Mouse (Mus musculus) c-Kit-positive CD71-positive TER-119-negative erythroid progenitor cells, embryonic 14.5 days (primary cell): Measurements from ENCODE around the gene Samd4b.
A peak's percentile ranks its signal among the peaks of the same experiment; 100 is the strongest.

Experiments
- DNase-seq: peaks from one replicate; pipeline ENCODE4 v3.0.0-alpha.2; 2013; ENCODE audit warnings: low read depth

The Samd4b gene

GRCm38 (mm10) chr7:28587644-28588043 is 10.3 kb downstream of the Samd4b start:
- no peak for DNase-seq

- no peak for DNase-seq
Measured at GRCm38 (mm10) chr7:28586663-28587411, 11.1 kb downstream of the Samd4b start.

GRCm38 (mm10) chr7:28585001-28585400 is 12.9 kb downstream of the Samd4b start:
- DNase-seq, result no peak

DNA sequence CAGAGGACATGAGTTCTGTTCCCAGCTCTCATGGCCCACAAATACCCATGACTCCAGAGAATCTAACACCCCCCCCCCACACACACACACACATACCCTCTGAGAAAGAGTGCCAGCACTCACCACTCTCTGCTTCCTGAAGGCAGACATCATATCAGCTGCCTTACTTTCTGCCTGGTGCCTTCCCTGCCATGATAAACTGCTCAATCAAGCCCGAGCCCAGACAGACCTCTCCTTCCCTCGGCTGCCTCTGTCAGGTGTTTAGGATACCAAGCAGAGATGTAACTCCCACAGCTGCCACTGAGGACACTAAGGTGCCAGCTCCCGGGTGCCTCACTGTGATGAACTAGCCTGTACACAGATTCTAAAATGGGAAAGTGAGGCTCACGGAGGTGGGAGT is 13.5 kb downstream of the Samd4b start:
- no peak for DNase-seq

- no peak for DNase-seq
Measured at GRCm38 (mm10) chr7:28583570-28584344, 14.2 kb downstream of the Samd4b start.

DNA sequence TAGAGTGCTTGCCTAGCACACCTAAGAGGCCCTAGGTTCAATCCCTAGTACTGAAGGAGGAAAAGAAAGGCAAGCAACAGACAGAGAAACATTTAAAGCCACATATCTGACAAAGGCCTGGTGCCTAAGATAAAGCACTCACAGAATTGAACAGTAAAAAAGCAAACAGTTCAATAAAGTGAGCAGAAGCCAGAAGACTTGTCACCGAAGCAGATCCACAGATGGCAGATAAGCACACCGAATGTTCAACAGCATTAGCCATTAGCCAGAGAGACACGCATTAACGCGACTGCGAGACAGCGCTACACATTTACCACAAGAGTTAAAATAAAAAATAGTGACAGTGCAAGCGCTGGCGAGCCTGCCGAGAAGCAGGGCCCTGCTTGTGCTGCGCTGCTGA is 15.1 kb downstream of the Samd4b start:
- DNase-seq, result no peak

DNA sequence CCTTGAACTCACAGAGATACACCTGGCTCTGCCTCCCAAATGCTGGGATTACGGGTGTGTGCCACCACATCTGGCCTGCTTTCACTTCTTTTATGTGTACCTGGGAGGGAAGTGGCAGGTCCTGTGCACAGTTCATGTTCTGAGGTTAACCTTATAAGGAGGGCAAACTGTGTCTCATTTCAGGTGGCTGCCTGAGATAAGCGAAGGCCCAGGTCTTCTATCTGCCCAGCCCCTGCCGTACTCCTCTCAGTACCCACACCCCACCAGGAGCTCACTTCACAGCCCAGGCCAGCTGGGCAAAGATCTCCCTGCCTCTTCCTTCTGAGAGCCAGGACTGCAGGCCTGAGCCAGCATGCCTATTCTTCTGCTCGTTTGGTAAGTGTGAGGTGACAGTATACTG is 16.2 kb downstream of the Samd4b start:
- DNase-seq, result peak; percentile 72

DNA sequence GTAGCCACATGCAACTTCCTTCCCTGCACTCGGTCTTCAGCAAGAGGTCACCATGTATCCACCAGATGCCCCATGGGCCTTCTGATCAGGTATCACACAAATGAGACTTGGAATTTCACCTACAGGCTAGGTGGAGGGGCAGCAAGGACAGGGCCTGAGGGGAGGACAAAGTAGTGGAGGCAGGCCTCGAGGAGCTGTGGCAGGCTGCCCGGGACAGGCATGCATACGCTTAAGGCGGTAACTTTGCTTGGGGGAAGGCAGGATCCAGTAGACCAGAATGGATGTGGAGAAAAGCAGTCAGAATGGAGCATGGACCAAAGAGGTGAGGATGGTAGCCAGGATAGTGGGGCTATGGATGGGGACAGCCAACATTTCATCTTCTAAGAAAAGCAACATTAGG is 18.1 kb downstream of the Samd4b start:
- DNase-seq, result no peak

DNA sequence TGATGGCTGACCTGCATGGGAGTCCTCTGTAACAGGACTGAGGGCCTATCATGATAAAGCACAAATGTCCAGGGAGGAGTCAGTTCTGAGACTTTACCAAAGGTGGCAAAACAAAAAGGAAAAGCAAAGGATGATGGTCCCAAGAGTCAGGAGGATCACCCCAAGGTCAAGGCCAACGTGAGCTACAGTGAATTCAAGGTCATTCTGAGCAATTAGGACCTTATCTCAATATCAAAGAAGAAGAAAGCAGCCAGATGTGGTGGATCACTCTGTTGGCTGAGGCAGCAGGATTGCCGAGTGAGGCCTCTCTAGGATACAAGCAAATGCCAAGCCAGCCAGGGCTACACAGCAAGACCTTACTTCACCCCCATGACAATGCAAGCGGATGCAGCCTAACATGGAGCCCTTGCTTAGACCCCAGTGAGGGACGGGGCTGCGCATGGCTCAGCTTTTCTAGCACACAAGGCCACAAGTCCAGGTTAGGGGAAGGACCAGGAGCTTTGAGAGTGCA is 19.3 kb downstream of the Samd4b start:
- no peak for DNase-seq

DNA sequence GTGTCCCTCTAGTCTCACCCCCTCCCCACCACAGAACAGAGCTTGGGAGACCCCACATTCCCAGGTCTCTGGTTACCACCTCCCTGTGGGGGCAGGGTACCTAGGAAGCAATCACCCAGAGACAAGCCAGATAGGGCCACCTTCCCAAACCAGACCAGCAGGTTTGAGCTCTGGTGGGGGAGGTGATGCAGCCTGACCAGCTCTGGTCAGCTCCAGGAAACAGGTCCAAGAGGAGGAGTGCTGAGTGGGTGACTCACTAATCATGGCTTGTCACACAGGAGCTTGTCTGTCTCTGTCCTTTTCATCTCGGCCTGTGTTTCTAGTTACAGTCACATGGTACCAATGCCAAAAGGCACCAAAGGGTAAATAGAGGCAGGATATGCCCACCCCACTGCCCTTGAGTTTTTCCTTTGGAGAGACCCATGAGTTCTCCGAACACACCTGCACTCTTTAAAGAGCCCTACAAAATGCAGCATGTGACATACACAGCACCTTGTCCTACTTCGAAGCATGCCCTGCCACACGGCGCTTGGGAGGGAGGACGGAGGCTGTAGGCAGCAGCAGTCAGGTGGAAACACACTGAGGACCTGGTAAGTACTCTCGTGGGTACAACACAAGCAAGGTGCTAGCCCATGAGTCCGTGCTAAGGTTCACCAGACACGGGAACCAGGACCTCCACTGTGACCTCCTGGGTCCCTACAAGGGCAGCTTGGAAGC is 20.0 kb downstream of the Samd4b start:
- DNase-seq, result no peak

- no peak for DNase-seq
Measured at GRCm38 (mm10) chr7:28576271-28576914, 21.6 kb downstream of the Samd4b start.

GRCm38 (mm10) chr7:28575597-28575996 is 22.3 kb downstream of the Samd4b start:
- DNase-seq, result no peak

GRCm38 (mm10) chr7:28573236-28573635 is 24.7 kb downstream of the Samd4b start:
- DNase-seq, result no peak

GRCm38 (mm10) chr7:28572689-28573088 is 25.3 kb downstream of the Samd4b start:
- no peak for DNase-seq

DNA sequence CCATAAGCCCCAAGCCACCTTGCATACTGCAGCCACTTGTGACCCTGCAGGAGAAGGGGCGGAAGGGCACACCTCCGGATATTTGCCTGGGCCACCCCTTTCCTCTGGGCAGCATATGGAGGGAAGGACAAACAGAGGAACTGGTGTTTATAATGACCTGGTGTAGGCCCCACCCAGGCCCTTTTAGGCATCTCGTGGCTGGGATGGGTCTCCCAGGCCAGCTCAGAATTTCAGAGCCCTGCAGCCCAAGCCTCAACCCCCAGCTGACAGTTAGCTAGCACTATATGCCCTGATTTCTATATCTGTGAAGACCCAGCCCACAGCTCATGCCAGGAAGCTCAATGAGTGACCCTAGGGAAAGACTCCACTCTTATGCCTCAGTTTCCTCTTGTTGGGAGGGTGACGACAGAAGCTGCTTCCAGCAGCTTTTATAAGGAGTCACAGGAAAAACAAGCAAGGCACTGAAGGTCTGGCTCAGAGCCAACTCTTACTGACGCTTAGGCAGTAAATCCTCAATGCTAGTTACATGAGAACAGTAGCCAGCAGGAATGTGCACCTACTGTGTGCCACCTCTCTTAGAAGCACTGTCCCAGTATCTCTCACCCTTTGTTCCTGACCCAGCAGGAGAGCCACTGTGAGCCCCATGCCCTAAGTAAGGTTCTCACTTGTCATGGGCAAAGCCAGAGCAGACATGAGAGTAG is 26.8 kb downstream of the Samd4b start:
- no peak for DNase-seq

GRCm38 (mm10) chr7:28570291-28570981 is 27.5 kb downstream of the Samd4b start:
- DNase-seq, result no peak

DNA sequence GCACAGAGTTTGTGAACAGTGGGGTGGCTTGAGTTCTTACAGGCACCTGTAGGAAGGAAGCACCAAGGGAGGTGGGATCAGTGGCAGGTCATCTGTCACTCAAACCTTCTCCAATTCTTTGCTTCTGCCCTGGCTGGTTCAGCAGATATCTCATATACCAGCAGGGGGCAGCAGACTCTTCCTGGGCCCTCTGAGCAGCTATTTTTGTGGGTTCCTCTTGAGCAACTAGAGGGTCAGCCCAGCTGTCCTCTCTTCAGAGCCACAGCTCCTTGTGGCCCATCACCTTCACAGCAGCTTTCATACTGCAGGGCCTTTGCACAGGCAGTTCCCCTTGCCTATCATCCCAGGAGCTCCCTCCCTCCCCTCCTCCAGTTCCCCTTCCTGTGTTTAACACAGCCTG is 29.7 kb downstream of the Samd4b start:
- no peak for DNase-seq

GRCm38 (mm10) chr7:28567539-28567938 is 30.4 kb downstream of the Samd4b start:
- no peak for DNase-seq

DNA sequence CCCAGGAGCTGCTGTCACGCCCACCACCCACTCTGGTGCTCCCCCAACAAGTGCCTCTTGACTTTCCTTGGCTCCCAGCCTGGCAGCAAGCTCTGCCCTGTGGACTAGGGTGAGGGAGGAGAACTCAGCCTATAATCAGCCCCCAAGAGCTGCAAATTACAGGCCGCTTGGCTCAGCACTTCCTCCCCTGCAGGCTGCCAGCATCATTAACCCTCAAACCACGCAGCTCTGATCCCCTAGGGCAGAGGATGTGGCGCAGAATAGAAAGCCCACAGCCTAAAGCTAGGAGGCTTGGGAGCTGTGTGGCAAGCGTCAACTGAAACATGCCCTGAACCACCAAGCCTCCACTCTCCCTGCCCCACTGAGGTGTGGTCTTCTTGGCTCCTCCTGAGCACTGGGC is 32.5 kb downstream of the Samd4b start:
- no peak for DNase-seq

- no peak for DNase-seq
Measured at GRCm38 (mm10) chr7:28562951-28563350, 35.0 kb downstream of the Samd4b start.

DNA sequence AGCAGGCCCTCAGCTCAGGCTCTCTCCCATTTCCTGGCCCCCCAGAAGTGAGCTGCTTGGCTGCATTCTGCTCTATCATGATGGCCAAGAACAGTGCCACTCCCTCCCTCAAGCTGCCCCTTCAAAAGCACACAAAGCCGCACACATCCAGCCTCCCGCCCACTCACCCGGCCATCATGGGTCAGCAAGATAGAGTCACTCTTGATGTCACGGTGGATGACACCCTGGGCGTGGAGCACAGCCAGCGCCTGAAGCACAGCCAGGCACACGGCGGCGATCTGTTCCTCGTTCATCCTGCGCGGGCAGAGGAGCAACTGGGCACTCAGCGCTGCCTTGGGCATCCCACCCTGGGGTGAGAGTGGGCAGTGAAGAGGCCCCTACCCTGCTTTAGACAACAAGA is 35.6 kb downstream of the Samd4b start:
- no peak for DNase-seq
